Mouse (Mus musculus) left cerebral cortex, postnatal 36 days (tissue): ENCODE data around the gene Ccdc14. TPM values are rescaled to one million over a fixed set of nuclear protein-coding genes. Genes with fewer than 3 reads are reported as not detected.
"Not testable (repeated sequence)": the region's sequence is repeated elsewhere in the genome, so short reads cannot be mapped to it uniquely, and the experiment has no call there.

Source experiments
- DNase-seq, 2 experiments: peaks; one replicate each; pipeline ENCODE4 v3.0.0; 2021 to 2022; ENCODE audit warnings: low spot score in 2 of 2, mixed read lengths in 1 of 2
- intact Hi-C: fragments of 180-260 bp; cut with DNase I; formaldehyde crosslinking; loops from one replicate; pipeline ENCODE4 v1.15.1; 2025
- total RNA-seq, 2 experiments: library from RNA; stranded (reverse); gene quantifications; 2 replicates each; pipeline ENCODE4 v1.2.3; 2021

Gene Ccdc14
- 1 to 10 TPM; 2.4 TPM for total RNA-seq

GRCm38 (mm10) chr16:34690334-34691144 lies at the start of gene Ccdc14:
Ccdc14 (plus strand) TSS chr16:34690616.
- DNase-seq = peak; percentile 75 to 78
- intact Hi-C loops = no loop called here

DNA sequence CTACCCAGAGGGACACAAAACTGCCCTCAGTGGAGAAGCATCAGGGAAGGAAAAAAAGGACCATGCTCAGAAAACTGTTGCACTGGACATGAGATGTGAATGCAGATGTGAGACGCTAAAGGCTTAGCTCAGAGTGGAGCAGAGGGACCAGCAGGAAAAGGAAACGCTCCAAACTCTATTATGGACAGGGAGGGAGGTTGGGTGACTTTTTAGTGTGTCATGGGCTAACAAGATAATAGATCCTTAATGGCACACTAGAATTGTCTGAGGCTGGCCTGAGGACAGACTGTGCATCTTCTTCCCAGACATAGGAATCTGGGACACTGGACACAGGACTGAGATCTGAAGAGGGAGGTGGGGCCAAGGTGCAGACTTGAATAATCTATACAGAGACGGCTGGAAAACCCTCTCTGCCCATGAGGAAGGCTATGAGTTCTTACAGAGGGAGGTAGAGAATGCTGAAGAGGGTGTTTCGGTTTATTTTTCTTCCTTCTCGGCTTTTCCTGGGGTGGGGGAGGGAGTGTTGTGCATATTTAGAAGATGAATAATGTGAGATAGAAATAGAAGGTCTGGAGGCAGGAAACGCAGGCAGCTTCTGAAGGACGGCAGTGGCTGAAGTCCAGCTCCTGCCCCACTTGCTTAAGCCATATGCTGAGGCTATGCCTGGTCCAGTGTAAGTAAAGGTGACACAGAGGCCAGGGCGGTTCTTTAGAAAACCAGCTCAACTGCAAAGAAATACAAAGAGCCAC lies 46.7 kb upstream of the Ccdc14 start:
- intact Hi-C loops = no loop called here
- DNase-seq = peak; percentile 54 to 68

DNA sequence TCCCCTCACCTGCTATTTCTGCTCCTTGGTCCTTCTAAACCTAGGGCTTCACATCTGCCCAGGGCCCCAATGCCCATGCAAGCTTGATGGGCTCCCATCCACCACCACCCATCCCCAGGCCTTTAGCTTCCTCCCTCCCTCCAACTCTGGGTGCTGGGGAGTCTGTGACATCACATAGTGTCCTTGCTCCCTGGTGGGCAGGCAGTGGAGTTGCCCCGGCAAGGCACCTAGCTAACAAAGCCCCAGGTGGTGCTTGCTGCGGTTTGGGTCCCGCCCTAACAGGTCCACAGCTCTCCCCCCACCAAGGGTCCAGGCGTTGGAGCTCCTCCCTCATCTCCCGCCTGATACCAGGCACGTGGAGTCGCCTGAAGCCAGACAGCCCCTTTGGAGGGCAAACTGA lies 40.8 kb upstream of the Ccdc14 start, which contains the start of gene Ropn1:
Gene Ropn1 (plus strand): TSS at position 301 of the 400 bp plus-strand sequence.
- intact Hi-C loops = no loop called here
- no peak for DNase-seq

- DNase-seq = no peak
- intact Hi-C loops = no loop called here
Observed at GRCm38 (mm10) chr16:34653023-34653422, 37.4 kb upstream of the Ccdc14 start.

DNA sequence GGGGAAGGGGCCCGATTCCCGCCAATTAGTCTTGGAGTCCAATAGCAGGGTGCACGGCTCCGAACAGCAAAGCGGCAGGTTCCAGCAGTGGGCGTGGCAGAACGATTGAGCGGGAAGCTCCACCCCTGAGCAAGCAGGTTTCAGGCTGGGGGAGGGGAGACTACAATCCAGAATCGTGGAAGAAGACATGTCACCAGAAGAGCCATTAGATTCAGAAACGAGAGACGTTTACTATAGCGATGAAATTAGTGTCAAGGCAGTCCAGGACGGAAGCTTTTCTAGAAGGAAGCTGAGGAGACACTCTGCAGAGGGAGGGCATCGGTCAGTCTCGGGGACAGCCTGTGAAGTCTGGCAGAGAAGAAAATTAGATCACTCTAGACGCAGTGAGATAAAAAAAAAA lies 32.9 kb upstream of the Ccdc14 start:
- DNase-seq = peak in 1 of 2 experiments; percentile 42
- intact Hi-C loops = not testable (repeated sequence)

- no peak for DNase-seq
- intact Hi-C loops = no loop called here
Observed at GRCm38 (mm10) chr16:34657983-34658382, 32.4 kb upstream of the Ccdc14 start.

DNA sequence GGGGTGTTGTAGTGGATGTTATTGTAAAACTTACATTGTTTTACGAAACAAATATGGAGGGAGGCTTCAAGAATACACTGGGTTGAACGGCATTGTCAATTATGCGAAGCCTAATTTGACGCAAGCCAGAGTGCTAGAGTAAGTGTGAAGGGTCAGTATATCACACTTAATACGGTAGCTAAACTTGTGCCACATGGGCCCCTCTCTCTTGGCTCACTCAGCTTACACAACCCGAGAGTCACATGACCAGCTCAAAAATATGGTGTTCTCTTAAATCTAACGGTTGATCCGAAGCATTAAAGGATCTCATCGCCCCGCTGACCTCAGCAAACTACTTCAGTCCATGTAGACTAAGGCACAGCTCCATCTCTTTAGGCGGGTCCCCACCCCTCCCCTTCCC lies 32.0 kb upstream of the Ccdc14 start:
- intact Hi-C loops = no loop called here
- no peak for DNase-seq

DNA sequence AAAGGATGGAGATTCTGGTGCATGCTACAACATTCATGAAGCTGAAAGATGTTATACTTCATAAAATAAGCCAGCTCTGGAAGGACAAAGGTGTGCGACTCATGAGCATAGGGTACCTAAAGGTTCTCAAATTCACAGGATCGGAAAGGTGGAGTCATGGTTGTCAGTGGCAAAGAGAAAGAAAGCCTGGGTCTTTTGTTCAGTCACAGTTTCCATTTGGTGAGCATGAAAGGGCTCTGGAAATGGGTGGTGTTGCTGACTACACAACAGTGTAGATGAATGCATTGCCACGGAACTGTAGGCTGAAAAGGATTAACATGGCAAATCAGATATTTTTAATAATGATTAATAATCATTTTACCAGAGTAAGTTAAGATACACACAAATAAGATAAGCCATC lies 25.9 kb upstream of the Ccdc14 start:
- intact Hi-C loops = loop anchor here (10.0 kb wide), 1 partner anchor 130 kb away; no protein-coding TSS in a partner anchor
- DNase-seq = no peak

- peak; percentile 72 for DNase-seq
- intact Hi-C loops = loop anchor here (1.0 to 10.0 kb wide), 2 partner anchors 33 to 132 kb away; no protein-coding TSS in a partner anchor
Observed at GRCm38 (mm10) chr16:34667031-34667726, 23.2 kb upstream of the Ccdc14 start.

GRCm38 (mm10) chr16:34668341-34668740 lies 22.1 kb upstream of the Ccdc14 start:
- intact Hi-C loops = loop anchor here (10.0 kb wide), 1 partner anchor 134 kb away; no protein-coding TSS in a partner anchor

GRCm38 (mm10) chr16:34671966-34672365 lies 18.4 kb upstream of the Ccdc14 start:
- no peak for DNase-seq
- intact Hi-C loops = no loop called here

More at GRCm38 (mm10) chr16:34668341-34668740, 22.1 kb upstream of the Ccdc14 start:
- no peak for DNase-seq

DNA sequence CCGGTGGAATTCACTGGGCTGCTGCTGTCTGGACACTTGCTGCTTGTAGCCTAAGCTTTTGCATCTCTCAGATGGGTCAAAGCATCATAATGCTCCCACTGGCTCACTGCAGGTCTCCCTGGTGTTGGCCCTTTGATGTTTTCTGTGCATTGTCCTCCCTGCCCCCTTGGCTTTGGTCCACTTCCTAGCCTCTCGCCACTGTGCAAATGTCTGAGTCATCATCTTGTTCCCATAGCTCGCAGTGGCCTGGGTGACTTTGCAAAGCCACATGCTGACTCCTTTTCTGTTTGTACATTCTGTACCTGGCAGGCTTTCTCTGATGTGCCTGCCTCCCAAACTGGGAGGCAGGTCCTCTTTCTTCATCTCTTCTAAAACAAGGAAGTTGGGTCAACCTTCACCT lies 17.6 kb upstream of the Ccdc14 start:
- intact Hi-C loops = no loop called here
- no peak for DNase-seq

GRCm38 (mm10) chr16:34674365-34674764 lies 16.1 kb upstream of the Ccdc14 start:
- intact Hi-C loops = no loop called here
- DNase-seq = no peak

- DNase-seq = no peak
- intact Hi-C loops = no loop called here
Observed at GRCm38 (mm10) chr16:34681823-34682222, 8.6 kb upstream of the Ccdc14 start.

- intact Hi-C loops = no loop called here
- DNase-seq = no peak
Observed at GRCm38 (mm10) chr16:34689879-34690278, 537 bp upstream of the Ccdc14 start.

DNA sequence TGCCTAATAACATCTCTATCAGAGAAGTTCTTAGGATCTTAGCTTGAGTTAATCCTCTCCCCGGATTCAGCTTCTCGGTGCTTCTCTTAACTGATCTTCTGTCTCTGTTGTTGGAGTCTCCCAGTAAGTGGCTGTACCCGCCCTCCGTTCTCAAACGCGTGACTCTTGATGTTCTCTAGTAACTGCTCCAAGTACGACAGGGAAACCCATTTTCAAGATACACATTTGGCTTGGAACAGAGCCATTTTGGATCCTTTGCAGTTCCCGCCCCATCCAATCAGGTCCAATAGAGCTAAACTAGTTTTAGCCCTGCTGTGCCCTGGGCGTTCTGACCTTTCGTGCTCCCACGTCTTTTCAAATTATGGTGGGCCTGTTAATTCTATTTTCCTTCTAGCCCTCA lies 740 bp downstream of the Ccdc14 start:
- intact Hi-C loops = no loop called here
- DNase-seq = no peak

DNA sequence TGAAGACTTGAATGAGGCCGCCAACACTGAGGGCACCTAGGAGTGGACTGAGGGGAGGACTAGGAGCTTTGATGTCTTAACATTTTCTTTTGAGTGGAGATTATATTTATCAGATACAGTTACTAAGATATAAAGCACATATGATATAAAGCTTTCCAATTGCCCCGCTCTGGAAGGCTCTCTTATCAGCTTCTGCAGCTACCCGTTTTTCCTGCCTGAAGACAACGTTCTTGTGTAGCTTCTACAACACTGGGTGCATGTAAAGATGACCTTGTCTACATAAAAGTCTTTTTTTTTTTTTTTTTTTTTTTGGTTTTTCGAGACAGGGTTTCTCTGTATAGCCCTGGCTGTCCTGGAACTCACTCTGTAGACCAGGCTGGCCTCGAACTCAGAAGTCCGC lies 4.1 kb downstream of the Ccdc14 start:
- intact Hi-C loops = no loop called here

DNA sequence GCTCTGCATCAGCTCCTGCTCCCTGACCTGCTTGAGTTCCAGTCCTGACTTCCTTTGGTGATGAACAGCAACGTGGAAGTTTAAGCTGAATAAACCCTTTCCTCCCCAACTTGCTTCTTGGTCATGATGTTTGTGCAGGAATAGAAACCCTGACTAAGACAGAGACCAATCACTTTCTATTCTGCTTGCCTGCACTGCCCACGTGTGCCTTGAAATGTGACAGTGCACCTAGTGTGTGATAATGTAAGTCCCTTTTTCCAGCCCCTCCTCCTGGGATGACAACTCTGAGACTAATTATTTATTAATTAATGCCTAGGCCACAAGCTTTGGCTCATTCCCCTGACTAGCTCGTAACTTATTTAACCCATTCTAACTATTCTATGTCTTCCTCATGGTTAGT lies 8.3 kb downstream of the Ccdc14 start:
- DNase-seq, intact Hi-C loops: not testable (repeated sequence)

More for the DNA sequence above, 4.1 kb downstream of the Ccdc14 start:
- DNase-seq = no peak

DNA sequence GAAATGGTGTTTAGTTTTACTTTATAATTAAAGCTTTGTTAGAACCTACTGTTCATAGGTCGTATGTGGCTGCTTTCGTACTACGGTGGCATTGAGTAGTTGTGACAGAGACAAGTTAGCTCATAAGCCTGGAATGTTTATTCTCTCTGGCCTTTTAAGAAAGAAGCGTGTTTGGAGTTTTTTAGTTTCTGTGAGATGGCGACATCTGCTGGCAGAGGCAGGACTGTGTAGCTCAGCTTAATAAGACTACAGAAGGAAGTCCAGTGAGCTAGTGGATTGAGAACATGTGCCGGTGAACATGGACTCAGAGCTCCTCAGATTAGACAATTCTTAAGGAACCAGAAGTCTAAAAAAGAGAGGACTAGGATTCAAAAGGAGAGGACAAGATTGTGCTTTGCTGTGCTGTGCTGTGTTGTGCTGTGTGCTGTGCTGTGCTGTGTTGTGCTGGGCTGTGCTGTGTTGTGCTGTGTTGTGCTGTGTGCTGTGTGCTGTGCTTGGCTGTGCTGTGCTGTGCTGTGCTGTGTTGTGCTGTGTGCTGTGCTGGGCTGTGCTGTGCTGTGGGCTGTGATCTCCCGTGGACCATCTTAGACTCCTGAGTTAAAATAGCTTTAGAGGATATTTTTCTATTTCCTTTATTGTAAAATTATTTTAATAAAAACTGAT lies 9.9 kb downstream of the Ccdc14 start:
- intact Hi-C loops = loop anchor here (1.0 to 10.0 kb wide), 5 partner anchors 33 to 505 kb away; no protein-coding TSS in a partner anchor
- peak; percentile 56 to 71 for DNase-seq
